Mouse (Mus musculus) midbrain, embryonic 13.5 days (tissue): ENCODE measurements at regions not wholly inside any gene's neighbourhood (a gene's known extent, or its start where the extent isn't known, plus 50 kb on each side); places are given as distances from the start of the nearest gene placed in this dataset.

ENCODE experiments used
- ATAC-seq: fragments of 200-750 bp; cut with Nextera tagmentation; 2 replicates; pipeline ENCODE4 v1.8.0; 2017; ENCODE audit warnings: mild to moderate bottlenecking, moderate TSS enrichment, moderate library complexity
- H3K27ac ChIP-seq: fragments of 300-500 bp; sonication (generic); 2 replicates; pipeline ENCODE4 v1.5.1; 2015; ENCODE audit warnings: inconsistent platforms, mild to moderate bottlenecking, moderate library complexity
- H3K27me3 ChIP-seq: fragments of 300-500 bp; sonication (generic); 2 replicates; pipeline ENCODE4 v1.6.1; 2015; ENCODE audit warnings: mild to moderate bottlenecking, inconsistent platforms
- H3K36me3 ChIP-seq: fragments of 300-500 bp; sonication (generic); 2 replicates; pipeline ENCODE4 v1.6.1; 2015; ENCODE audit warnings: mild to moderate bottlenecking, inconsistent platforms
- H3K4me1 ChIP-seq: fragments of 300-500 bp; sonication (generic); replicated peaks from 2 replicates; pipeline ENCODE4 v1.6.1; 2015; ENCODE audit warnings: inconsistent platforms
- H3K4me2 ChIP-seq: fragments of 300-500 bp; sonication (generic); replicated peaks from 2 replicates; pipeline ENCODE4 v1.6.1; 2015; ENCODE audit warnings: moderate library complexity, mild to moderate bottlenecking, inconsistent platforms
- H3K4me3 ChIP-seq: fragments of 300-500 bp; sonication (generic); replicated peaks from 2 replicates; pipeline ENCODE4 v1.5.1; 2015; ENCODE audit warnings: mild to moderate bottlenecking, inconsistent platforms
- H3K9ac ChIP-seq: fragments of 300-500 bp; sonication (generic); replicated peaks from 2 replicates; pipeline ENCODE4 v1.6.1; 2015; ENCODE audit warnings: mild to moderate bottlenecking, inconsistent platforms
- H3K9me3 ChIP-seq: fragments of 300-500 bp; sonication (generic); 2 replicates; pipeline ENCODE4 v1.6.1; 2016; ENCODE audit warnings: mild to moderate bottlenecking, inconsistent platforms
- WGBS: fragments of 180-500 bp; shearing (Covaris S2); methylation state at CpG from one replicate; pipeline ENCODE4 v1.1.7; 2015; 5-methylcytosine and 5-hydroxymethylcytosine counted together

DNA sequence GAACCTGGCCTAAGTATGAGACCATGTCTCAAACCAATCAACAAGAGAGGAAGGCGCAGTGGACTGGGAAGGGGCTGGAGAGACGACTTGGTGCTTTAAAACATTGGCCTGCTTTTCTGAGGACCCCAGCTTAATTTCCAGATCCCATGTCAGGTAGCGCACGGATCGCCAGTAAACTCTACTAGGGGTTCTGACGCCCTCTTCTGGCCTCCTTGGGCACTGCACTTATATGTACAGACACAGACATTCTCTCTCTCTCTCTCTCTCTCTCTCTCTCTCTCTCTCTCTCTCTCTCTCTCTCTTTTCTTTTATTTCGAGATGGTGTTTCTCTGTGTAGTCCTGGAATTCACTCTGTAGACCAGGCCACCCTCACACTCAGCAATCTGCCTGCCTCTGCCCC lies 60.0 kb upstream of the Zfp217 start:
- ATAC-seq = no peak
- Histone ChIP-seq H3K4me2 (no peak overlapping the region), H3K4me1 (peaks cover 31% of the 10 kb centered on the region), H3K36me3 (no peaks in the 10 kb centered on the region), H3K4me3 (no peak overlapping the region), H3K9me3 (no peaks in the 10 kb centered on the region), H3K27ac (no peak overlapping the region), H3K9ac (no peak overlapping the region), H3K27me3 (peaks cover 14% of the 10 kb centered on the region; the same call in 1 of the 2 replicates)
- 84% methylated on average over 7 of the region's 7 CpGs for WGBS

DNA sequence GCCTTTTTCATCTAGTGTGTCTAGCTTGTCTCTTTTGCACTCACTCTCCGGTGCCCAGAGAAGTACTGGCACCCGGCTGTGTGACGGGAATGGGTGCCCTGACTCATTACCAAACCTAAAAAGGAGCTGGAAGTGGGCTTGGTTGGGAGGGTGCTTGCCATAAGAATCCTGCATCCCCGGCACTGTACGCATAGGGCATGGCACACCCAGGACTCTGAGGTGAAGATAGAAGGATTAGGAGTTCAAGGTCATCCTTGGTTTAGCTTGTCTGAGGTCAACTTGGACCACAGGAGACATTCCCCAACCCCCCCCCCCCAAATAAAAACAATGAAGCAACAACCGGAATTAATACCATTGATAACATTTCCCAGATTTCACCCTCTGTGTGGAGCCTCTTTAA lies 59.5 kb upstream of the Zfp217 start:
- H3K4me1 ChIP-seq = peaks cover 31% of the 10 kb centered on the region
- H3K9me3 ChIP-seq = no peaks in the 10 kb centered on the region
- WGBS = 94% methylated on average over 6 of the region's 6 CpGs

DNA sequence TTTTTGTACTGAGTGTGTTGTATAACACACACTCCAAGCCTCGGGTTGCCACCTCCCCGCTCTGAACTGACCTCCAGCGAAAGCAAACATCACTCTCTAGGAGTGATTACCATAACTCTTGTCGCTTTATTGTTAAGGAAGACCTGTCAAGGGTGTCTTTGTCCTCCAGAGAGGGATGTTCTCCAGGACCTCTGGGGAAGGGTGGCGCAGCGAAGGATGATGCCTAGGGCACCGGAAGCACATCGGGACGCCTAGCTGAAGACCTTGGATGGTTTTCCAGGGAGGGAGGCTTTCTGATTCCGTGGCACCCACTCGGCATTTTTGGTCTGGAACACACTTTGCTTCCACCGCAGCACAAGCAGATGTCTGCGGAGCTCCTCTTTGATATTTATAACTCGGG lies 59.0 kb upstream of the Zfp217 start:
- no peak overlapping the region for H3K27ac ChIP-seq
- H3K9me3 ChIP-seq = no peaks in the 10 kb centered on the region
- H3K4me3 ChIP-seq = no peak overlapping the region
- ATAC-seq = no peak
- no peaks in the 10 kb centered on the region for H3K36me3 ChIP-seq
- H3K4me1 ChIP-seq = peaks cover 31% of the 10 kb centered on the region
- H3K27me3 ChIP-seq = peaks cover 11% of the 10 kb centered on the region; the same call in 1 of the 2 replicates
- H3K4me2 ChIP-seq = no peak overlapping the region
- WGBS = 56% methylated on average over 14 of the region's 14 CpGs
- no peak overlapping the region for H3K9ac ChIP-seq

More for the DNA sequence above, 59.5 kb upstream of the Zfp217 start:
- Histone ChIP-seq H3K9ac (no peak overlapping the region), H3K4me2 (no peak overlapping the region), H3K4me3 (no peak overlapping the region), H3K27ac (no peak overlapping the region), H3K27me3 (peaks cover 14% of the 10 kb centered on the region; the same call in 1 of the 2 replicates), H3K36me3 (no peaks in the 10 kb centered on the region)
- ATAC-seq = no peak

DNA sequence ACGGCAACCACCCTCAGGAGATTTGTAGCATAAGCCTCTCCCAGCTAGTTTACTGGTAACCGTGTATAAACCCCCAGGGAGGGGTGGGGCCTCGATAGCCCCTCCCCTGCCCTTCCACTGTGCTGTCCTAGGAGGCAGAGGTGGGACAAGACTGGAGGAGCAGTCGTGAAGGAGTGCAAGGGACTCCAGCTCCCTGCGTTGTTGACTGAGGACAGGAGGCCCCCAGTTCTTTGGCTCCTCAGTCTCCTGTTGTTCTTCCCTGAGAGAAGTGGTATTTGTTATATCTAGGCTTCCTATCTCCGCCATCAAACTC lies 58.5 kb upstream of the Zfp217 start:
- H3K9me3 ChIP-seq = no peaks in the 10 kb centered on the region
- no peak overlapping the region for H3K9ac ChIP-seq
- WGBS = 8% methylated on average over 6 of the region's 6 CpGs
- H3K27ac ChIP-seq = no peak overlapping the region
- peaks cover 31% of the 10 kb centered on the region for H3K4me1 ChIP-seq
- H3K36me3 ChIP-seq = no peaks in the 10 kb centered on the region
- ATAC-seq = 0 out of 2 replicates have a peak, but pooled peaks have one; percentile 41
- H3K4me2 ChIP-seq = peak overlapping the region; percentile 54; the same call in 1 of the 2 replicates
- peaks cover 11% of the 10 kb centered on the region; the same call in 1 of the 2 replicates for H3K27me3 ChIP-seq
- H3K4me3 ChIP-seq = no peak overlapping the region

DNA sequence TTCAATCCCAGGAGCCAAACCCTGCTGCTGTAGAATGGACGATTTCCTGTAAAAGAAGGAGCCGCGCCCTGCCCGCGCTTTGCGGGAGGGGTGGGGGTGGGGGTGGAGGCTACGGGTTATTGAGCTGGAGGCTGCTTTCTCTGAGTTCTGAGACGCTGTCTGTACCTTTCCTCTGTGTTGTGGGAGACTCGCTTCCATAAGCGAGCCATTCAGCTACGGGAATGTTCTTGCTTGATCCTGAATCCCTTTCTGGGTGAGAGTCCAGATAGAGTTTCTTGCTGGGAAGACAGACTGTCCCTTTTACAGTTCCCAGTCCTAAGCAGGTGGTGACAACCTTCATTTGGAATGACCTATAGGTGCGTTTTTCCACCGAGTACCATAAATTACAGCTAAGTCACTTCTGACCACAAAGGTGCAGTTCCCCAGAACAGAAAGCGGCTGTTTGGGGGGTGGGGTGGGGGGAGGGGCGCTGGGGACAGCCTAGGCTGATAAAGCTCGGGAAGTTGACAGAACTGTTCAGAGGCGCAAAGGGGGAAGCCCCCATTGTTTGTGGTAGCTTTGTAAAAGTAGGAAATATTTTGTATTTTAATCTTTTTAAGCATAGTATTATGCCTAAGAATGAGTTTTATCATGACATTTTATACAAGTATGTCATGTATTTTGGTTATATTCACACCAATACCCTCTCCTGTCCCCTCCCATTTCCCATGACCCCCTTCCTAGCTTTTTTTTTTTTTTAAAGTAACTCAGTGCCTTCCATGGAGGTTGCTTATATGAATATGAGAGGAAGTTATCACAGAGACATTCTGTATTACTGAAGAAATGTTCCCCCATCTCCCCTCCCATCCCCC lies 57.9 kb upstream of the Zfp217 start:
- H3K9ac ChIP-seq = peak overlapping the region; percentile 50
- H3K27me3 ChIP-seq = peaks cover 11% of the 10 kb centered on the region; the same call in 1 of the 2 replicates
- WGBS = 2% methylated on average over 17 of the region's 17 CpGs
- peak overlapping the region; percentile 54 for H3K4me2 ChIP-seq
- no peaks in the 10 kb centered on the region for H3K9me3 ChIP-seq
- 0 out of 2 replicates have a peak overlapping the region, but pooled peaks have one; percentile 25 for H3K27ac ChIP-seq
- H3K36me3 ChIP-seq = no peaks in the 10 kb centered on the region
- peak overlapping the region; percentile 31 for H3K4me3 ChIP-seq
- H3K4me1 ChIP-seq = peaks cover 25% of the 10 kb centered on the region
- ATAC-seq = no peak

GRCm38 (mm10) chr2:170204768-170205514 lies 57.0 kb upstream of the Zfp217 start:
- no peak overlapping the region for H3K9ac ChIP-seq
- peaks cover 19% of the 10 kb centered on the region for H3K4me1 ChIP-seq
- H3K27ac ChIP-seq = no peak overlapping the region
- H3K9me3 ChIP-seq = no peaks in the 10 kb centered on the region
- peak overlapping the region; percentile 31 for H3K4me3 ChIP-seq
- H3K4me2 ChIP-seq = peak overlapping the region; percentile 54
- H3K27me3 ChIP-seq = peaks cover 11% of the 10 kb centered on the region; the same call in 1 of the 2 replicates
- H3K36me3 ChIP-seq = no peaks in the 10 kb centered on the region
- 34% methylated on average over 10 of the region's 10 CpGs for WGBS
- ATAC-seq = no peak

- WGBS = 92% methylated on average over 5 of the region's 5 CpGs
- no peak overlapping the region for H3K4me3 ChIP-seq
These were observed 55.6 kb upstream of the Zfp217 start for GRCm38 (mm10) chr2:170203496-170203895.

GRCm38 (mm10) chr2:170201816-170202371 lies 54.0 kb upstream of the Zfp217 start:
- Histone ChIP-seq H3K4me1 (peaks cover 19% of the 10 kb centered on the region), H3K9me3 (no peaks in the 10 kb centered on the region), H3K27ac (no peak overlapping the region), H3K4me2 (no peak overlapping the region), H3K4me3 (no peak overlapping the region), H3K27me3 (peaks cover 6% of the 10 kb centered on the region; the same call in 1 of the 2 replicates), H3K9ac (no peak overlapping the region), H3K36me3 (no peaks in the 10 kb centered on the region)
- no peak for ATAC-seq
- 74% methylated on average over 10 of the region's 10 CpGs for WGBS

More at GRCm38 (mm10) chr2:170203496-170203895, 55.6 kb upstream of the Zfp217 start:
- no peak overlapping the region for H3K9ac ChIP-seq
- H3K4me1 ChIP-seq = peaks cover 19% of the 10 kb centered on the region
- H3K27me3 ChIP-seq = peaks cover 11% of the 10 kb centered on the region; the same call in 1 of the 2 replicates
- H3K9me3 ChIP-seq = no peaks in the 10 kb centered on the region
- H3K4me2 ChIP-seq = no peak overlapping the region
- H3K27ac ChIP-seq = no peak overlapping the region
- no peak for ATAC-seq
- H3K36me3 ChIP-seq = no peaks in the 10 kb centered on the region
